Mouse (Mus musculus): ENCODE measurements around the gene Clic4. TPM values are rescaled to one million over a fixed set of nuclear protein-coding genes. Genes with fewer than 3 reads are reported as not detected.

Gene Clic4
- polyA plus RNA-seq, 1 experiment from 2014 or later, result 111 TPM

DNA sequence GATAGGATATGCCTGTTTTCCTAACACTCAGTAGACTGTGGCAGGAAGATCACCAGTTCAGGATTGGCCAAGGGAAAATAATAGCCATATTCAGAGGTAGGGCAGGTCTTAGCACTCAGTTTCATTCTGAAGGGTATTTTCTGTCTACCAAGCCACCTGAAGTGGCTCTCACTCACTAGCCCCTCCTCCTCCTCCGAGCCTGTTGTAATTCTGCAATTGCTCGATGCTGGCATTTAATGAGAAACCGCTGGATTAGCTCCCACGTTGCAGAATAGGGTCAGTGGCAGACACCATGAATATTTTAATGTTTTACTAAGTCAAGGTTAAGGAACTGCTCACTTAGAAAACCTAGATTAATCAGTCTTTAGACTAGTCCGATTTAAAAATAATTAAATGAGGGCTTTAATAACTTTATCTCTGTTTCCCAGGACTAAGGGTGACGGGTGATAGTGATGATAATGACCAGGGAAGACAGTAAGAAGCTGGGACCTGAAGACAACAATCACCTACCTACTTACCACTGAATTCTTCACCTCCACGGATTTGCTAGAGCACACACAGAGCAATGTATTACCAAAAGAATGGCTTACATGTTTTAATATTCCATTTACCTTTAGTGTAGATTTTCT, 29.6 kb downstream of the Clic4 start:
- Histone ChIP-seq H3K36me3 (no peaks in the 10 kb centered on the region), H3K4me3 (replicated peaks) (no peak overlapping the region), H3K4me1 (peaks cover 48% of the 10 kb centered on the region), H3K27me3 (no peaks in the 10 kb centered on the region), H3K9ac (no peak overlapping the region), H3K27ac (replicated peaks) (no peak overlapping the region), H3K4me2 (replicated peaks) (no peak overlapping the region), H3K9me3 (replicated peaks) (no peaks in the 10 kb centered on the region)
- WGBS, result 76% methylated on average over 7 of the region's 7 CpGs
- no peak for ATAC-seq (ENCODE audit: insufficient number of reproducible peaks, low FRiP score, low TSS enrichment, low read depth)

DNA sequence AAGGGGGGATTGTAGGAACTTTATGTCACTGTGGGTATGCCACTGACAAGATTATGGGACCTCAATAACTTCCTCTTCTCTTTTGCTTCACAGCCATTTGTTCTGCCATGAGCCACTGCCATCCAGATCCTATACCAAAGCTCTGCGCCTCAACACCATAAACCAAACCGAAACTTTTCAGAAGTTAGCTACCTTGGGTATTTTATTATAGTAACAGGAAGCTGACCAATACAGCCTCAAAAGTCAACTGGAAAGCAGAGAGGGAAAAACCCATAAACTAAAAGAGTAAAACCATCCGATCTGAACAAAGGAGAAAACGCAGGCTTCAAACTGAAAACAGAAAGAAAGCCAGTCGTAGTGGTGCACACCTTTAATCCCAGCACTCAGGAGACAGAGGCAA, 30.2 kb downstream of the Clic4 start:
- no peak overlapping the region for H3K27ac ChIP-seq (replicated peaks)
- no peaks in the 10 kb centered on the region for H3K9me3 ChIP-seq (replicated peaks)
- no peaks in the 10 kb centered on the region for H3K27me3 ChIP-seq
- H3K4me1 ChIP-seq, result peaks cover 45% of the 10 kb centered on the region
- H3K36me3 ChIP-seq, result peaks cover 6% of the 10 kb centered on the region; the same call in 1 of the 2 replicates
- WGBS, result 88% methylated on average over 5 of the region's 5 CpGs
- H3K4me3 ChIP-seq (replicated peaks), result no peak overlapping the region
- H3K4me2 ChIP-seq (replicated peaks), result no peak overlapping the region
- H3K9ac ChIP-seq, result no peak overlapping the region
- ATAC-seq (ENCODE audit: insufficient number of reproducible peaks, low FRiP score, low TSS enrichment, low read depth), result no peak

DNA sequence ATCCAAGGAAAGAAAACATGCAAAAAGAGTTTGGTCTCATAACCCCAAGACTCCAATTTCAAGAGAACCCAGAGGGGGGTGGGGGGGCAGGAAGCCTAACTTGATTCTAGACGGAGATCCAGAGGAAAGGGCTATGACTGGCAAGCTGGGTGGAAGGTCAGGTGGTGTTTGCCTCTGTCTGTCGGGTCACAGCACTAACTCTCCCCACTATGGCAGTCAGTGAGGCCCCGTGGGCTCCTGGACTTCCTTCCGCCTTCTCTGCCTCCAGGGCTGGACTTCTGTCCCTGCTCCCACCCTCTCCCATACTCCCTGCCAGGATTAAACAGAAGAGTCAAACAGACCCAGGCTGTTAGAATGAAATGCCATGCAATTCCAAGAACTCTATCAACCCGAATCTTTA, 30.9 kb downstream of the Clic4 start:
- peak overlapping the region; percentile 65; the same call in 1 of the 2 replicates for H3K27ac ChIP-seq (replicated peaks)
- H3K4me2 ChIP-seq (replicated peaks), result no peak overlapping the region
- 24% methylated on average over 5 of the region's 5 CpGs for WGBS

DNA sequence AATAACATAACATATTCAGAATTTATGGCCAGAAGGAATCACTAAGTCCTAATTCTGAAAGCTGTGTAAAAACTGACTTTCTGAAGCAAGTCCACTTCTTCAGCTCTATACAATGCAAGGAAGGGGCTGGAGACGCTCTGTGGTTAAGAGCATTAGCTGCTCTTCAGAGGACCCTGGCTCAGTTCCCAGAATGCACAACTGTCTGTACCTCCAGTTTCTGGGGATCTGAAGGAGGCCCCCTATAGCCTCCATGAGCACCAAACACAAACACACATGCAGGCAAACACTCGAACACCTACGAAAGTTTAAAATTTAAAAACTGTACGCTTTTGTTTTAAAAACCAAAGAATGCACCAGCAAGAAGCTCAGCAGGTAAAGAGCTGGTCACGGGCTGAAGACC, 31.5 kb downstream of the Clic4 start:
- Histone ChIP-seq H3K4me1 (peaks cover 41% of the 10 kb centered on the region), H3K9me3 (replicated peaks) (no peaks in the 10 kb centered on the region), H3K4me2 (replicated peaks) (no peak overlapping the region), H3K27me3 (no peaks in the 10 kb centered on the region), H3K4me3 (replicated peaks) (no peak overlapping the region), H3K9ac (no peak overlapping the region), H3K36me3 (peaks cover 7% of the 10 kb centered on the region; the same call in 1 of the 2 replicates), H3K27ac (replicated peaks) (peak overlapping the region; percentile 65)
- 45% methylated on average over 5 of the region's 5 CpGs for WGBS
- ATAC-seq (ENCODE audit: insufficient number of reproducible peaks, low FRiP score, low TSS enrichment, low read depth), result no peak

More for the DNA sequence above, 30.9 kb downstream of the Clic4 start:
- Histone ChIP-seq H3K4me3 (replicated peaks) (no peak overlapping the region), H3K4me1 (peaks cover 41% of the 10 kb centered on the region), H3K36me3 (peaks cover 7% of the 10 kb centered on the region; the same call in 1 of the 2 replicates), H3K9me3 (replicated peaks) (no peaks in the 10 kb centered on the region), H3K27me3 (no peaks in the 10 kb centered on the region), H3K9ac (no peak overlapping the region)
- ATAC-seq (ENCODE audit: insufficient number of reproducible peaks, low FRiP score, low TSS enrichment, low read depth), result no peak

DNA sequence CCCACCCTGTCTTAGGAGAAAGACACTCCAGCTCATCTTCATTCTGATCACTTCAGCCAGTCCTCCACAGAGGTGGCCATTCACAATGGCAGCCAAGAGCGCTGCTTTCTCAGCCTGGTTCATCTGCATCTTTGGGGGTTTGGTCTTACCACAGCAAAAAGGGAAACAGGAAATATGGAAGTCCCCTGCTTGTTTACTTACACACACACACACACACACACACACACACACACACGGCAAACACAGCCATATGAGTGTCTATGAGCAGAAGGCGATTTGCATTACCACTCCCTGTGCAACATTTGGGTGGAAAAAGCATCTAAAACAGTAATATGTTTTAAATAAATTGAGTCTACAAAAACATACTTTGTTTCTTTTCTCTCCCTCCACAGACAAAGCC, 32.3 kb downstream of the Clic4 start:
- Histone ChIP-seq H3K9me3 (replicated peaks) (no peaks in the 10 kb centered on the region), H3K27me3 (no peaks in the 10 kb centered on the region), H3K4me3 (replicated peaks) (no peak overlapping the region), H3K36me3 (peaks cover 7% of the 10 kb centered on the region; the same call in 1 of the 2 replicates), H3K4me2 (replicated peaks) (no peak overlapping the region), H3K9ac (no peak overlapping the region), H3K4me1 (peaks cover 39% of the 10 kb centered on the region), H3K27ac (replicated peaks) (peak overlapping the region; percentile 56; the same call in 1 of the 2 replicates)
- ATAC-seq (ENCODE audit: insufficient number of reproducible peaks, low FRiP score, low TSS enrichment, low read depth), result no peak
- 55% methylated on average over 3 of the region's 3 CpGs for WGBS

DNA sequence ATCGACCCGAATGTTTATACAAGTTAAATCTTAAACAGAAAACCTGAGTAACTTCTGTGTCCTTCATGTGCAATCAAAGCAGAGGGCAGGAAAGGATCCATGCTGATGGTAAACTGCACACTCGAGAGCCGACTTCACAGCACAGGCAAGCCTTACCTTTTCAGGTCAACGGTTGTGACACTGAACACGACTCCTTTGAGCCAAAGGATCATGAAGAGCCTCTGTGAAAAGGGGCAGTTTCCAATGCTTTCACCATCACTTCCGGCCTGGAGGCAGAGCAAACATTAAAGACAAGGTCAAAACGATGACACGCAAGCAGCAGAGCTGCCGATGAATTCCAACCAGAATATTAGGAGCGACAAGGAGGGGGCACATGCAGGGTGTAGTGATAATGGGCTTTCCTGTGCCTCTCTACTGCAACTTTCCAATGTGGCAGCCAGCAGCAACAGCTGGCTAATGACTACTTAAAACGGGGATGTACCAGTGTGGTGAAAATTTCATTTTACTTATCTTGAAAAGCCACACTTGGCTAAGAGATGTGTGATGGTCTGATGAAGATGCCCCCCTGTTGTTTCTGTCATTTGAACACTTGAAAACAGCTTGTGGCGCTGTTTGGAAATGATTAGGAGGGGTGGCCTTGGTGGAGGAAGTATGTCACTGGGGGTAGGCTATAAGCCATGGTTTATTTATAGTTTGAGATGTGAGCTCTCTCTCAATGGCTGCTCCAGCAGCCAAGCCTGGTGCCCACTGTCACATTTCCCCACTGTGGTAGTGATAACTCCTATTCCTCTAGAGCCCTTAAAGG, 33.7 kb downstream of the Clic4 start:
- Histone ChIP-seq H3K27me3 (no peaks in the 10 kb centered on the region), H3K4me3 (replicated peaks) (no peak overlapping the region), H3K4me2 (replicated peaks) (no peak overlapping the region), H3K4me1 (peaks cover 39% of the 10 kb centered on the region), H3K36me3 (peaks cover 7% of the 10 kb centered on the region; the same call in 1 of the 2 replicates), H3K9me3 (replicated peaks) (no peaks in the 10 kb centered on the region), H3K9ac (no peak overlapping the region), H3K27ac (replicated peaks) (no peak overlapping the region; the same call in 1 of the 2 replicates)
- no peak for ATAC-seq (ENCODE audit: insufficient number of reproducible peaks, low FRiP score, low TSS enrichment, low read depth)
- 67% methylated on average over 13 of the region's 13 CpGs for WGBS

DNA sequence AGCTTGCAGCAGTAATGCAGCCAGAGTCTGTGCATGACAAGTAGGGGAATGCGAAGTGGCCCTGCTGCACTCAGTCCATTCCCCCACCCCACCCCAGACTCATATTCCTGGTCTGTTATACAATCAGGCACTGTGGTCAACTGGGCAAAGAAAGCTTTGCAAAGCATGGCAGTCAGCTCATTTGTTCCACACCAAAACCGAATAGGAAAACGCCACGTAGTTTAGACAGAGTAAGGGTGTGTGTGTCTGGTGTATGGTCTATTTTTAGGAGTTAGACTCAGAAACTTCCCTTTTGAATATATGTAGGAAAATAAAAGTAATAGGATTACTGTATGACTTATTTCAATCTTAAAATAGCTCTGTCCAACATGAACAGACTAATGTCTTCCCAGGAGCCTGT, 36.0 kb downstream of the Clic4 start:
- no peak overlapping the region for H3K4me3 ChIP-seq (replicated peaks)
- H3K27ac ChIP-seq (replicated peaks), result no peak overlapping the region
- peaks cover 33% of the 10 kb centered on the region for H3K4me1 ChIP-seq
- no peak for ATAC-seq (ENCODE audit: insufficient number of reproducible peaks, low FRiP score, low TSS enrichment, low read depth)
- no peaks in the 10 kb centered on the region for H3K27me3 ChIP-seq
- H3K36me3 ChIP-seq, result peaks cover 7% of the 10 kb centered on the region; the same call in 1 of the 2 replicates
- H3K9ac ChIP-seq, result no peak overlapping the region
- 78% methylated on average over 4 of the region's 4 CpGs for WGBS
- H3K4me2 ChIP-seq (replicated peaks), result no peak overlapping the region
- no peaks in the 10 kb centered on the region for H3K9me3 ChIP-seq (replicated peaks)

DNA sequence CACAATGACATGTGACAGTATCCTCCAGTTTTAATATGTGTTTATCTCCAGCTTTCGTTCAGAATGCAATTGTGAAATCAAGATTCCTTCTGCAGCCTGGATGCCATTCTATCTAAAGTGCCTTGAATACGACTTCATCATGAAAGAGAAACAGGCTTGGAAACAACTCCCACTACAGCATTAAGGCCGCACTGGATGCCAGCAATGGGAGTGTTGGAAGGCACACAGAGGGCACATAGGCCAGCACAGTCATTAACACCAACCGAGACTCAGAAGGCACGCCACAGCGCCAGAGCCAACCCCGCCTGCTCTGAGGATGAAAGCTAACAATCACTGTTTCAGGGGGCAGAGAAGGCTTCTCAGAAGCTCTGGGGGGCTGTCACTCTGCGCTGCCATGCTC, 37.1 kb downstream of the Clic4 start:
- 66% methylated on average over 8 of the region's 8 CpGs for WGBS
- ATAC-seq (ENCODE audit: insufficient number of reproducible peaks, low FRiP score, low TSS enrichment, low read depth), result no peak
- peaks cover 10% of the 10 kb centered on the region; the same call in 1 of the 2 replicates for H3K36me3 ChIP-seq
- no peak overlapping the region for H3K9ac ChIP-seq
- peaks cover 24% of the 10 kb centered on the region for H3K4me1 ChIP-seq
- no peak overlapping the region for H3K4me3 ChIP-seq (replicated peaks)
- no peak overlapping the region for H3K27ac ChIP-seq (replicated peaks)
- H3K27me3 ChIP-seq, result no peaks in the 10 kb centered on the region
- H3K9me3 ChIP-seq (replicated peaks), result no peaks in the 10 kb centered on the region
- no peak overlapping the region for H3K4me2 ChIP-seq (replicated peaks)

DNA sequence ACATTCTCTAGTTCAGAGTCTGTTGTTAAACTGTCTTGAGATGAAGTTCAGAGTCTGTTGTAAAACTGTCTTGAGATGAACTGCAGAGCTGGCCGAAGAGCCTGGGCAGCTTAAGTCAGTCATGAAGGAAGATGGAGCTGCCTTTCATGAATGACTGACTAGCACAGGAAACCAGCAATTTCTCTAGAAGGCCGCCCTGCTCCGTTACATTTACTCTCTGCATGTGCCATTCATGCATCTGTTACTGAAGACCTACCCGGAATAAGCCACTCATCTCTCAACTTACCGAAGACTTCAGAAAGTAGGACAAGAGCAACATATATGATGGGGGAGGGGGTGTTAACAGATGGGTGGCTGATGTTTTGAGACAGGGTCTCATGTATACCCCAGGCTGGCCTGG, 40.1 kb downstream of the Clic4 start:
- Histone ChIP-seq H3K27me3 (no peaks in the 10 kb centered on the region), H3K4me2 (replicated peaks) (no peak overlapping the region), H3K36me3 (peaks cover 6% of the 10 kb centered on the region; the same call in 1 of the 2 replicates), H3K4me1 (peaks cover 7% of the 10 kb centered on the region), H3K4me3 (replicated peaks) (no peak overlapping the region), H3K9me3 (replicated peaks) (no peaks in the 10 kb centered on the region), H3K27ac (replicated peaks) (no peak overlapping the region), H3K9ac (no peak overlapping the region)
- no peak for ATAC-seq (ENCODE audit: insufficient number of reproducible peaks, low FRiP score, low TSS enrichment, low read depth)
- 68% methylated on average over 5 of the region's 5 CpGs for WGBS

DNA sequence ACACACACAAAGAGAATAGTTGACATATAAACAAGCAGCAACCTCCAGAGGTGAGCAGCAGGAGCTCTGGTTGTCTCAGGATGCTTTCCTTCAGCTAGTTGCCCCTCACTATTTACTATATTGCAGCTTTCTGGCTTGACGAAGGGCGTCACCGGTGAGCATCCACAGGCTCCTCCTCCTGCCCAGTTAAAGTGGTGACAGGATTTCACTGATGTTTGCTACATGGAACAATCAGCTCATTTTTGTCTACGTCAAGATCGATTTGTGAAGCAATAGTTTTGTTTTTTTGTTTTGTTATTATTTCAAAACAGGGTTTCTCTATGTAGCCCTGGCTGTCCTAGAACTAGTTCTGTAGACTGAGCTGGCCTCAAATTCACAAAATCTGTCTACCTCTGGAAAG, 41.1 kb downstream of the Clic4 start:
- Histone ChIP-seq H3K4me2 (replicated peaks) (no peak overlapping the region), H3K9me3 (replicated peaks) (no peaks in the 10 kb centered on the region), H3K27me3 (no peaks in the 10 kb centered on the region), H3K4me3 (replicated peaks) (no peak overlapping the region), H3K36me3 (0 out of 2 replicates have a peak, but pooled peaks cover 3% of the 10 kb centered on the region), H3K4me1 (peaks cover 4% of the 10 kb centered on the region; the same call in 1 of the 2 replicates), H3K9ac (no peak overlapping the region), H3K27ac (replicated peaks) (no peak overlapping the region)
- 87% methylated on average over 5 of the region's 5 CpGs for WGBS
- ATAC-seq (ENCODE audit: insufficient number of reproducible peaks, low FRiP score, low TSS enrichment, low read depth), result no peak

DNA sequence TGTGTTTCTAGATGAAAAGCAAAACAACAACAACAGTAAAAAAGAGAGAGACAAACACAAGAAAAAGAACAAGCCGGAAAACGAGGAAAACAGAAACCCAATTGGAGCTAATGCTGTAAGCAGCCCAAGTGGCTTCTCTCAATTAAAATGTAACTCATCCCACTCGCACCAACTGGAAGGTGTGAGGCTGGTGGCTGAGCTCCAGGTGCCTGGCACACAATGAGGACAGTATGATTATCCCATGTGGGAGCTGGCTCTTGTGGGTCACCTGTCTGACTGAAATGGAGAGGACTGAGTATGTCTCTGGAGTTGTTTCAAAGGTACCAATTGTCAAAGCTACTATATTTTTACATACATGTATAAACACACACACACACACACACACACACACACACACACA, 41.5 kb downstream of the Clic4 start:
- no peak overlapping the region for H3K9ac ChIP-seq
- no peak for ATAC-seq (ENCODE audit: insufficient number of reproducible peaks, low FRiP score, low TSS enrichment, low read depth)
- no peak overlapping the region for H3K4me3 ChIP-seq (replicated peaks)
- no peaks in the 10 kb centered on the region for H3K27me3 ChIP-seq
- H3K4me1 ChIP-seq, result peaks cover 4% of the 10 kb centered on the region; the same call in 1 of the 2 replicates
- H3K27ac ChIP-seq (replicated peaks), result no peak overlapping the region
- 0 out of 2 replicates have a peak, but pooled peaks cover 6% of the 10 kb centered on the region for H3K36me3 ChIP-seq
- WGBS, result 75% methylated on average over 3 of the region's 3 CpGs
- H3K9me3 ChIP-seq (replicated peaks), result no peaks in the 10 kb centered on the region
- H3K4me2 ChIP-seq (replicated peaks), result no peak overlapping the region

Measured in embryonic facial prominence, embryonic 15.5 days (tissue).